30 mouse cellular contexts compared by ENCODE assay signal in genomic region chr2:148378817-148379342, GRCm38 (mm10). TPM values are rescaled to one million over a fixed set of nuclear protein-coding genes. Genes with fewer than 3 reads are reported as not detected.
DNase-seq lines count a peak whose midpoint lies in the region; ATAC-seq and TF ChIP-seq lines count a peak whose summit lies in the region.
"Had no signal": no experiment of that assay in that cellular context is flagged by ENCODE, and none has a peak within 500 bp of the region (broad histone marks: within the 10 kb centered on the region; RNA-seq: fewer than 3 reads in every experiment).

No protein-coding gene starts in this region.

- H3K9ac ChIP-seq in heart, adult 2 months (ENCODE audit: low read depth, low read length): no peak overlapping the region
- H3K9ac ChIP-seq: embryonic facial prominence, embryonic 13.5 days; forebrain, embryonic 12.5 days; forebrain, embryonic 15.5 days; heart, embryonic 13.5 days; hindbrain, embryonic 14.5 days had no signal

- in situ Hi-C loops in Patski (cut with MboI; ENCODE audit: low pct_unique_long_range_greater_than_20kb): no loop called here

- POLR2A ChIA-PET in Patski (lab: Charles Lee): no interaction called here

- peaks cover 8% of the 10 kb centered on the region for H3K36me3 ChIP-seq in heart, adult 2 months (ENCODE audit: control insufficient read depth, insufficient read depth, low read length)
- H3K36me3 ChIP-seq: embryonic facial prominence, embryonic 10.5 days; embryonic facial prominence, embryonic 13.5 days; forebrain, embryonic 12.5 days; forebrain, embryonic 15.5 days; G1E; heart, embryonic 10.5 days; heart, embryonic 13.5 days had no signal

- H3K4me1 ChIP-seq in heart, adult 2 months (ENCODE audit: control insufficient read depth, insufficient read depth, low read length): peaks cover 5% of the 10 kb centered on the region
- H3K4me1 ChIP-seq: embryonic facial prominence, embryonic 10.5 days; embryonic facial prominence, embryonic 13.5 days; forebrain, embryonic 12.5 days; forebrain, embryonic 15.5 days had no signal

- DNase-seq in heart, adult 2 months: no peak
- no peak for DNase-seq in heart, postnatal 14 days
- DNase-seq in 416B (ENCODE audit: low read depth): peak; percentile 67
- DNase-seq in Patski (ENCODE audit: low read depth, low spot score): no peak
- DNase-seq in adrenal gland, adult (ENCODE audit: inconsistent age in 2 of 2, low spot score in 1 of 2): no peak
- DNase-seq in left cerebral cortex, postnatal 25 days (ENCODE audit: low spot score in 2 of 2): no peak
- DNase-seq: adrenal gland, postnatal 10 days; adrenal gland, postnatal 36 days; cerebellum, adult 2 months; cerebellum, adult 9-11 months; cerebellum, postnatal 25 days; gastrocnemius, postnatal 25 days; kidney, adult 18-20 months had no signal

- no peak for TF ChIP-seq EP300 in heart, adult 2 months (IDR thresholded peaks at IDR 0.05; ENCODE audit: insufficient read depth, low read depth, low read length)

- ATAC-seq in Patski: peak; percentile 51
- peak; percentile 33 for ATAC-seq in megakaryocyte progenitor cell, adult 5-6 weeks (replicated peaks; ENCODE audit: poor library complexity)
- ATAC-seq: activated CD4-positive, CD25-positive, alpha-beta regulatory T cell, adult 4 months; forebrain, embryonic 15.5 days; hindbrain, postnatal 0 days; inflammation-experienced regulatory T-cells, adult 6 months; intestine, embryonic 16.5 days had no signal

- intact Hi-C loops in heart, adult 2 months (cut with DNase I): no loop called here
- intact Hi-C loops in heart, postnatal 14 days (cut with DNase I): no loop called here
- intact Hi-C loops in left cerebral cortex, postnatal 25 days (cut with DNase I): no loop called here

- TF ChIP-seq CTCF in heart, adult 2 months (IDR thresholded peaks at IDR 0.05): no peak
- no peak for TF ChIP-seq CTCF in Patski (IDR thresholded peaks at IDR 0.05)

- no peak for TF ChIP-seq POLR2A in heart, adult 2 months (IDR thresholded peaks at IDR 0.05; ENCODE audit: insufficient read depth, low read depth, low read length)

- H3K79me2 ChIP-seq in heart, adult 2 months (replicated peaks; ENCODE audit: control insufficient read depth, insufficient read depth, low read length): no peaks in the 10 kb centered on the region

- peak overlapping the region; percentile 48 for H3K27ac ChIP-seq in heart, adult 2 months
- H3K27ac ChIP-seq: embryonic facial prominence, embryonic 10.5 days; embryonic facial prominence, embryonic 13.5 days; forebrain, embryonic 12.5 days; forebrain, embryonic 15.5 days; heart, embryonic 10.5 days; heart, embryonic 13.5 days; hindbrain, embryonic 14.5 days; hindbrain, postnatal 0 days had no signal

- 76% methylated on average over 1 of the region's 1 CpGs for WGBS in heart, adult 2 months

- no peak overlapping the region for H3K4me3 ChIP-seq in heart, adult 2 months
- H3K4me3 ChIP-seq: embryonic facial prominence, embryonic 10.5 days; embryonic facial prominence, embryonic 13.5 days; erythroblast, embryonic 14.5 days; forebrain, embryonic 12.5 days; forebrain, embryonic 15.5 days; heart, embryonic 10.5 days; heart, embryonic 13.5 days had no signal

- CTCF ChIA-PET in Patski (lab: Charles Lee): no interaction called here

- H3K27me3 ChIP-seq in heart, adult 2 months (ENCODE audit: control insufficient read depth, insufficient read depth, low read length): no peaks in the 10 kb centered on the region
- no peaks in the 10 kb centered on the region for H3K27me3 ChIP-seq in Patski
- H3K27me3 ChIP-seq: CH12.LX; embryonic facial prominence, embryonic 13.5 days; forebrain, embryonic 12.5 days; forebrain, embryonic 15.5 days had no signal

RNA-seq across cellular contexts. Expression of gene Sstr4, which starts 16.3 kb away (rescaled TPM):
- total RNA-seq in heart, adult 2 months (2021): 1 to 10 TPM; 1.1 to 2.0 TPM
- polyA plus RNA-seq in heart, adult 2 months (2012; rRNA removed): 1.4 and 2.4 TPM in 2 replicates
- total RNA-seq in heart, postnatal 14 days (2021): 1 to 10 TPM in 1 of 2 experiments, under 1 TPM in 1; 0.72 to 1.4 TPM
- not detected for polyA plus RNA-seq in Patski (2021)
- not detected in 2 replicates for total RNA-seq in megakaryocyte progenitor cell, adult 5-6 weeks (2015)
- total RNA-seq in megakaryocyte progenitor cell, adult 5-6 weeks (2017): 0.29 TPM in 1 of 2 replicates, not detected in the other
- 10 to 100 TPM; 35.1 to 42.9 TPM for total RNA-seq in left cerebral cortex, postnatal 25 days (2021)
- total RNA-seq: CH12.LX; common myeloid progenitor, adult 5-6 weeks; G1E; hematopoietic stem cell, adult 5-6 weeks had no signal
- polyA plus RNA-seq: activated CD4-positive, CD25-positive, alpha-beta regulatory T cell, adult 4 months; erythroblast, embryonic 14.5 days; G1E; inflammation-experienced regulatory T-cells, adult 6 months had no signal

RNA-seq across cellular contexts. Expression of gene Thbd, which starts 29.1 kb away (rescaled TPM):
- 10 to 100 TPM; 41.7 to 47.8 TPM for total RNA-seq in heart, adult 2 months (2021)
- 38.9 and 65.0 TPM in 2 replicates for polyA plus RNA-seq in heart, adult 2 months (2012; rRNA removed)
- 10 to 100 TPM; 59.9 to 68.8 TPM for total RNA-seq in heart, postnatal 14 days (2021)
- polyA plus RNA-seq in Patski (2021): not detected
- 12.0 and 13.8 TPM in 2 replicates for total RNA-seq in megakaryocyte progenitor cell, adult 5-6 weeks (2015)
- total RNA-seq in megakaryocyte progenitor cell, adult 5-6 weeks (2017): 11.4 and 11.7 TPM in 2 replicates
- total RNA-seq in left cerebral cortex, postnatal 25 days (2021): 10 to 100 TPM; 10.6 to 13.8 TPM
- total RNA-seq: CH12.LX, G1E had no signal
- polyA plus RNA-seq: erythroblast, embryonic 14.5 days; G1E had no signal

Comparison
In these comparisons a context has a peak if more than half of its experiments do, and no peak if none do; other contexts are left out.
1. RNA of gene Sstr4, which starts 16.3 kb away (total RNA-seq): 35.1 to 42.9 TPM in left cerebral cortex, postnatal 25 days; 1.1 to 2.0 TPM in heart, adult 2 months, 0.72 to 1.4 TPM in heart, postnatal 14 days and 0.29 TPM in megakaryocyte progenitor cell, adult 5-6 weeks; every median in the first group is over 10 times any median in the second.